Mouse (Mus musculus): ENCODE measurements at regions not wholly inside any gene's neighbourhood (a gene's known extent, or its start where the extent isn't known, plus 50 kb on each side); places are given as distances from the start of the nearest gene placed in this dataset.

GRCm38 (mm10) chr10:107198460-107198859 is 73.0 kb upstream of the Lin7a start:
- DNase-seq (ENCODE audit: low read depth, low spot score) (no peak), ATAC-seq (no peak)

GRCm38 (mm10) chr10:107201051-107201450 is 70.4 kb upstream of the Lin7a start:
- TF ChIP-seq CTCF (IDR thresholded peaks at IDR 0.05): no peak
- ChIA-PET POLR2A (no interaction called here), CTCF (no interaction called here)
- in situ Hi-C loops (cut with MboI; ENCODE audit: low pct_unique_long_range_greater_than_20kb): no loop called here
- DNase-seq (ENCODE audit: low read depth, low spot score) (no peak), ATAC-seq (no peak)
- no peaks in the 10 kb centered on the region for H3K27me3 ChIP-seq

More at GRCm38 (mm10) chr10:107198460-107198859, 73.0 kb upstream of the Lin7a start:
- ChIA-PET POLR2A (no interaction called here), CTCF (no interaction called here)
- no peak for TF ChIP-seq CTCF (IDR thresholded peaks at IDR 0.05)
- in situ Hi-C loops (cut with MboI; ENCODE audit: low pct_unique_long_range_greater_than_20kb): no loop called here
- no peaks in the 10 kb centered on the region for H3K27me3 ChIP-seq

GRCm38 (mm10) chr10:107205085-107205717 is 66.3 kb upstream of the Lin7a start:
- ATAC-seq (peak; percentile 55), DNase-seq (ENCODE audit: low read depth, low spot score) (peak; percentile 34)
- CTCF ChIA-PET: interaction anchor here (1.2 kb wide), 2 partner anchors 11 to 146 kb away, joined by 3 read pairs; no protein-coding TSS in a partner anchor
- in situ Hi-C loops (cut with MboI; ENCODE audit: low pct_unique_long_range_greater_than_20kb): no loop called here
- no peaks in the 10 kb centered on the region for H3K27me3 ChIP-seq
- POLR2A ChIA-PET: no interaction called here
- no peak for TF ChIP-seq CTCF (IDR thresholded peaks at IDR 0.05)

GRCm38 (mm10) chr10:107209927-107210326 is 61.6 kb upstream of the Lin7a start:
- TF ChIP-seq CTCF (IDR thresholded peaks at IDR 0.05): no peak
- H3K27me3 ChIP-seq: no peaks in the 10 kb centered on the region
- POLR2A ChIA-PET: no interaction called here
- ATAC-seq: no peak
- CTCF ChIA-PET: no interaction called here
- no peak for DNase-seq (ENCODE audit: low read depth, low spot score)
- in situ Hi-C loops (cut with MboI; ENCODE audit: low pct_unique_long_range_greater_than_20kb): no loop called here

GRCm38 (mm10) chr10:107213071-107213470 is 58.4 kb upstream of the Lin7a start:
- ChIA-PET CTCF (no interaction called here), POLR2A (no interaction called here)
- no peaks in the 10 kb centered on the region for H3K27me3 ChIP-seq
- DNase-seq (ENCODE audit: low read depth, low spot score) (no peak), ATAC-seq (no peak)
- no peak for TF ChIP-seq CTCF (IDR thresholded peaks at IDR 0.05)
- in situ Hi-C loops (cut with MboI; ENCODE audit: low pct_unique_long_range_greater_than_20kb): no loop called here

GRCm38 (mm10) chr10:107213541-107214340 is 57.7 kb upstream of the Lin7a start:
- DNase-seq (ENCODE audit: low read depth, low spot score) (no peak), ATAC-seq (no peak)
- no peak for TF ChIP-seq CTCF (IDR thresholded peaks at IDR 0.05)
- ChIA-PET CTCF (no interaction called here), POLR2A (no interaction called here)
- no peaks in the 10 kb centered on the region for H3K27me3 ChIP-seq
- in situ Hi-C loops (cut with MboI; ENCODE audit: low pct_unique_long_range_greater_than_20kb): no loop called here

GRCm38 (mm10) chr10:107214741-107215230 is 56.7 kb upstream of the Lin7a start:
- ChIA-PET CTCF (no interaction called here), POLR2A (no interaction called here)
- ATAC-seq: no peak
- in situ Hi-C loops (cut with MboI; ENCODE audit: low pct_unique_long_range_greater_than_20kb): no loop called here
- no peak for TF ChIP-seq CTCF (IDR thresholded peaks at IDR 0.05)
- no peak for DNase-seq (ENCODE audit: low read depth, low spot score)
- no peaks in the 10 kb centered on the region for H3K27me3 ChIP-seq

GRCm38 (mm10) chr10:107215611-107216520 is 55.6 kb upstream of the Lin7a start:
- TF ChIP-seq CTCF (IDR thresholded peaks at IDR 0.05): no peak
- ATAC-seq (no peak), DNase-seq (ENCODE audit: low read depth, low spot score) (no peak)
- ChIA-PET CTCF (interaction anchor here (1.4 kb wide), 2 partner anchors 11 to 53 kb away, joined by 3 to 5 read pairs; no protein-coding TSS in a partner anchor), POLR2A (no interaction called here)
- in situ Hi-C loops (cut with MboI; ENCODE audit: low pct_unique_long_range_greater_than_20kb): no loop called here
- no peaks in the 10 kb centered on the region for H3K27me3 ChIP-seq

- CTCF ChIA-PET: interaction anchor here (1.4 kb wide), 2 partner anchors 12 to 52 kb away, joined by 3 to 5 read pairs; no protein-coding TSS in a partner anchor
- no peaks in the 10 kb centered on the region for H3K27me3 ChIP-seq
- ATAC-seq (no peak), DNase-seq (ENCODE audit: low read depth, low spot score) (no peak)
- in situ Hi-C loops (cut with MboI; ENCODE audit: low pct_unique_long_range_greater_than_20kb): no loop called here
- POLR2A ChIA-PET: no interaction called here
- no peak for TF ChIP-seq CTCF (IDR thresholded peaks at IDR 0.05)
These were observed 54.7 kb upstream of the Lin7a start for GRCm38 (mm10) chr10:107216756-107217155.

Data from Patski (cell line).